Mouse (Mus musculus): ENCODE results near the gene Daglb.

The Daglb gene

GRCm38 (mm10) chr5:143518045-143518591, 53.7 kb downstream of the Daglb start:
- no peak for DNase-seq (ENCODE audit: low spot score in 2 of 2)

DNA sequence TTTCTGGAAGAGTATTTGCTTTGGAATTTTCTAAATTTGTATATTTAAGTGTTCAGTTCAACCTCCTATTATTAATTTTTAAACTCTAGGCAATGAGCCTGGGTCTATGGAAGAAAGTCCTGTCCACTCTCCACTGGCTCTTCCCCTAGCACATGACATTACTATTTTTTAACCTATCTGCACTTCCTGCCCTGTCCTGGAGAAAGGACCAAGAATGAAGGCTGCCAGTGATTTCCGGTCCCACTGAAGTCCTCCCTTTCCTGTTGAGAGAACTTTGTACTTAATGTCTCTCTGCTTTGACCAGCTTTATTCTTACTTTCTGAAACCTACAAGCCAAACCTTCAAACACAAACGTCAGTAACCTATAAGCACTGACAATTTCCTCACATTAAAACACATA, 56.0 kb downstream of the Daglb start:
- no peak for DNase-seq (ENCODE audit: low spot score in 2 of 2)

- DNase-seq (ENCODE audit: low spot score in 2 of 2) = no peak
These were observed 58.5 kb downstream of the Daglb start for GRCm38 (mm10) chr5:143522882-143523281.

DNA sequence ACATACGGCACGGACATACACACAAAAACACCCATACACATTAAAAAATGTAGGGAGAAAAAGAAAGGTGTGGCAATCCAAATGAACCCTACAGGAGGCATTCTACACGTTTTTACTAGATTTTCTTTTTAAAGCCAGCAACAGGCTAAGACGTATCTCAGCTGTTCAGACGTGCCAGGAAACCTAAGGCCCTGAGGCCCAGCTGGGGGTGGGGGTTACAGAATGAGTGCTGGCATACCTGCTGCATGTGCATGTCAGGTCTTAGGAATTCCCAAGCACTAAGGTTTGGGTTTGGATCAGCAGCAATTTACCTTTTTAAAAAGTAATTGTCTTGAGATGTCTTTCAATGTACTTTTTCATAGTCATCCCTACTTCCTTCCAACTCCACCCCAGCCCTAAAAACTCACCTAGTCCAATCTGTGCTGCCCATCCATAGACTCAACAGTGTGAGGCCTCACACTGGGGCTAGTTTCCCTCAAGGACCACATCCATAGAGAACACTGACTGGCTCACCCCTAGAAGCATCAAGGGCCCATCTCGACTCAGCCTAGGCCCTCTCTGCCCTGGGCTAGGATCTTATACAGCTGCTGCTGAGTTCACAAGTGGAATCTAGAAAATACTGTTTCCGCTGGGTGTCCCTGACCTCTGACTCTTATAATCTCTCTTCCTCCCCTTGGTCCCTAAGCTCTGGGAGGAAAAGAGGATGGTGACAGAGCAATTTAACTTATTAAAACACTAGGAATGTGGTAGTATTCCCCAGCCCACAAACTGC, 61.3 kb downstream of the Daglb start:
- DNase-seq (ENCODE audit: low spot score in 2 of 2) = no peak

DNA sequence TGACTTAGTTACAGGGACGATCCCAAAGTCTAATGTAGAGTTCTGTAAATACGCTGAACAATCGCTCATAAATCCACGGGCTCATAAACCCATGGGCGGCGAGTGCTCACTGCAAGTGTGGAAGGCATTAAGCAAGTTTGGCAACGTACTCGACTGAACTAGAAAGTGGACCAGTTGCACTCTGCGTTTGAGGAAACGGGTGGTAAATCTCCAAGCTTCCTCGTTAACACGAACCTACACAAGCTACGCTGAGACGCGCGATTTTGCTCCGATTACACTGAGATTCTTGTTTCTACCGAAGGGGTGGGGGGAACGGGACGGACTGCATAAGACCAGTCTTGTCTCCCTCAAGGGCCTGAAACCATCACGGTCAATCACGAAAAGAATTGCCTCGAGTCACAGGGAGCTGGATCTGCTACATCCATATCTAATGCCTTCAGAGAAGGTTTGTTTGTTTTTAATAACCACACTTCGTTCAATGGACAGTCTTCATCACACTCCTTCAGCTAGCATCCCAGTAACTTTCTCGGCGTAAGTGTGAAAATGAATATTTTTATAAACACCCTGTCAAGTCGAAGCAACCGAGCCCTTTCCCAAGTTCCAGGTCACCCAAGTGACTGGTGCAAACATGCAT, 62.4 kb downstream of the Daglb start:
- no peak for DNase-seq (ENCODE audit: low spot score in 2 of 2)

GRCm38 (mm10) chr5:143527486-143528307, 63.3 kb downstream of the Daglb start, which contains the start of gene Rac1:
Gene Rac1 (minus strand): TSS chr5:143528036.
- DNase-seq (ENCODE audit: low spot score in 2 of 2) = peak; percentile 95

DNA sequence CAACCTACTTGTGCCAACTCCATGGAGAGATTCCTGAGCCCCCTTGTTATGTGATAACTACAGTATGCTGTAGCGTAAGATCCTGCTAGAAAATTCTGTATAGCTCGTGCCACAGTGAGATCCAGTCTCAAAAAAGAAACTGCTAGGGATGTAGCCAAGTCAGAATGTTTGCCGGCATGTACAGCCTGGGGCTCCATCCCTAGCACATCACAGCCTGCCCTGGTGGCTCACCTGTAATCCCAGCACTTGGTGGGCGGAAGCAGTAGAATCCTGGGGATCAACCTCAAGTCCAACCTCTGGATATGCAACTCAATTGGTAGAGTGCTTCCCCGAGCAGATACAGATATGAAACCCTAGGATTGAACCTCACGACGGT, 63.9 kb downstream of the Daglb start:
- no peak for DNase-seq (ENCODE audit: low spot score in 2 of 2)

GRCm38 (mm10) chr5:143530715-143531114, 66.3 kb downstream of the Daglb start:
- DNase-seq (ENCODE audit: low spot score in 2 of 2) = no peak

- no peak for DNase-seq (ENCODE audit: low spot score in 2 of 2)
These were observed 70.5 kb downstream of the Daglb start for GRCm38 (mm10) chr5:143534922-143535321.

DNA sequence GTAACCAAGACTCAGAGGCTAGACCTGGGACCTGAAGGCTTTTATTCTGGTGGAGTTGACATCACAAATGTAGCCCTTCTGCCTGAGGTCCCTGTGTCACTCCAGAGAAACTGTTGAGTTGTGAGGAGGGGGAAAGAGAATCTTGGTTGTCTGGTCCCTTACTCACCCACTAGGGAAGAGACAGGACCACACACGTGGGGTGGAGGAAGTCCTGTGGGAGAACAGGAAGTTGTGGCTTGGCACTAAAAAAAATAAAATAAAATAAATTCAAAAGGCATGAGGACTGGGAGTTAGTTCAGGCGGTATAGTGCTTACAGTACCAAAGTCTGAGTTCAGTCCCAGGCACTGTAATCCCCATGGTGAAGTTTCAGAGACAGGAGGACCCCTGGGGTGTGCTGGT, 72.6 kb downstream of the Daglb start:
- DNase-seq (ENCODE audit: low spot score in 2 of 2) = no peak

GRCm38 (mm10) chr5:143539111-143539510, 74.7 kb downstream of the Daglb start:
- DNase-seq (ENCODE audit: low spot score in 2 of 2) = no peak

GRCm38 (mm10) chr5:143547384-143547783, 83.0 kb downstream of the Daglb start:
- peak; percentile 73 to 84 for DNase-seq (ENCODE audit: low spot score in 2 of 2)

DNA sequence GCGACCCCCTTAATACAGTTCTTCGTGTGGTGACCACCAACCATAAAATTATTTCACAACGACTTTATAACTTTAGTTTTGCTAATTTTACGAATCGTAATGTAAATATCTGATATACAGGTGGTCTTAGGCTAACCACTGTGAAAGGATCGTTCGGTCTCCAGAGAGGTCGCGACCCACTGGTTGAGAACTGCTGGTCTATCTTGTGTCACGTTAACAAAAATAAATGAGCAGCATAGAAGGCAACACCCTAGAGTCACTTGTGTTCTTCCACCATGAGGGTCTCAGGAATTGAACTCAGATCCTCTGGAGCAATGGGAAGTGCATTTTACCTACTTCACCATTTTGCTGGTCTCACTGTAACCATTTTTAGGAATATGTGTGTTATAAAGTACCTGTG, 83.5 kb downstream of the Daglb start:
- no peak for DNase-seq (ENCODE audit: low spot score in 2 of 2)

GRCm38 (mm10) chr5:143548401-143548846, 84.0 kb downstream of the Daglb start:
- peak; percentile 90 to 96 for DNase-seq (ENCODE audit: low spot score in 2 of 2)

- DNase-seq (ENCODE audit: low spot score in 2 of 2) = peak in 1 of 2 experiments; percentile 11
These were observed 84.5 kb downstream of the Daglb start for GRCm38 (mm10) chr5:143548922-143549321.

GRCm38 (mm10) chr5:143552911-143553310, 88.5 kb downstream of the Daglb start:
- peak; percentile 47 to 66 for DNase-seq (ENCODE audit: low spot score in 2 of 2)

- no peak for DNase-seq (ENCODE audit: low spot score in 2 of 2)
These were observed 90.8 kb downstream of the Daglb start for GRCm38 (mm10) chr5:143555233-143555632.
